Mouse (Mus musculus): ENCODE measurements around the gene App. TPM values are rescaled to one million over a fixed set of nuclear protein-coding genes. Genes with fewer than 3 reads are reported as not detected.

The App gene
- total RNA-seq, 2 experiments from 2014 or later, result 1,358 to 1,417 TPM

GRCm38 (mm10) chr16:85047310-85047709 is 126.3 kb downstream of the App start:
- no peak for DNase-seq (ENCODE audit: low spot score in 2 of 2)
- intact Hi-C loops (cut with DNase I), result no loop called here

DNA sequence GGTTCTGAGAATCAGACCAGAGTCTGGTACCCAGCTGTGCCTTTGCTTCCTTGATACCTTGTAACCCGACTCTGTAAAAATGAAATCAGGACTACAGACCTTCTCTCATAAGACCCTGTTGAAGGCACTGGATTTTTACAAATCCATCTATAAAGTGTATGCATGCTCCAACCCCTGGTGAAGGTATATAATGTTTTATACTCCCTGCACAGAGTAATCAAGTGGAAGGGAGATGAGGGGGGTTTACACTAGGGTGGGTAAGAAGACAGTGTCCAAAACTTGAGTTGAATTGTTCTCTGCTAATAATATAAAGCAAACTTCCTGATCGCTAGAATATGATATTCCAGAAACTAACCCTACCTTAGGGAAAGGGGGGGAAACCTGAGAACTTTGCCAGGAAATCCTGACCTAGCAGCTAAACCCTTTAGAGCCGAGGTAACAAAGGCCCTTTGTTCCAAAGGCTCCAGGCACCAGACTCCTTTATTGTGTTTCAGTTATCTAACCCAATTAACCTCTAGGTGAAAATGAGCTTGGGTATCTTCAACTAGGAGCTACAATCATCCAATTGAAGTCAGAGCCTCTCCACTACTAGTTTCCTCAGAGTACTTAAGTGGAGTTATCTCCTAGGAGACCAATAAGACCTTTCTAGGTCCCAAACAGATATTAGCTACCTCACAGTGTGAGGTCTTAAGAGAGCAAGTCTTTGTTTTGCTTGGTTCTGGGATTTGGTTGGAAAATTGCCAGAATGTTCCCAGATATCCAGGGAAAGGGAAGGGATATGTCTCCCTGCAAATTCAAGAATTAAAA is 132.2 kb downstream of the App start:
- intact Hi-C loops (cut with DNase I), result no loop called here
- no peak for DNase-seq (ENCODE audit: low spot score in 2 of 2)

DNA sequence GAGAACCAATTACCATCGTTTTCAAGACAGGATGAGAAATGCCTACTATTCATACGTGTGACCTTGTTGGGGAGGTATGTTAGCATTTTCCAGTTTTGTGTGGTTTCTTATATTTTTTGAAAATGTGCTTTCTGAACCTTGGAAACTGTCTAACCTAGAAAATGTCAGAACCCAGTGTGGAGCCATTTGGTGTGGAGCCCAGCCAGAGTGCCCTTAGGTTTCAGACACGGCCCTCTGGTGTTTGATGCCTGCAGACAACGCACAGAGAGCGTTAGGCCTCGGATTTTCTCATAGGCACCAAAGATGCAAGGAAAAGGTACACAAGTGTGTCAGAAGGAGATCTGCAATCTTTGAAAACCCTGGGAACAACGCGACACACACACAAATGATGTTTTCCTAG is 134.8 kb downstream of the App start:
- intact Hi-C loops (cut with DNase I), result no loop called here
- no peak for DNase-seq (ENCODE audit: low spot score in 2 of 2)

- DNase-seq (ENCODE audit: low spot score in 2 of 2), result peak in 1 of 2 experiments; percentile 58
- intact Hi-C loops (cut with DNase I), result no loop called here
Observed at GRCm38 (mm10) chr16:85037969-85038644, 135.5 kb downstream of the App start.

GRCm38 (mm10) chr16:85035815-85036214 is 137.8 kb downstream of the App start:
- intact Hi-C loops (cut with DNase I), result no loop called here
- DNase-seq (ENCODE audit: low spot score in 2 of 2), result no peak

- intact Hi-C loops (cut with DNase I), result no loop called here
- DNase-seq (ENCODE audit: low spot score in 2 of 2), result no peak
Observed at GRCm38 (mm10) chr16:85033747-85034146, 139.8 kb downstream of the App start.

DNA sequence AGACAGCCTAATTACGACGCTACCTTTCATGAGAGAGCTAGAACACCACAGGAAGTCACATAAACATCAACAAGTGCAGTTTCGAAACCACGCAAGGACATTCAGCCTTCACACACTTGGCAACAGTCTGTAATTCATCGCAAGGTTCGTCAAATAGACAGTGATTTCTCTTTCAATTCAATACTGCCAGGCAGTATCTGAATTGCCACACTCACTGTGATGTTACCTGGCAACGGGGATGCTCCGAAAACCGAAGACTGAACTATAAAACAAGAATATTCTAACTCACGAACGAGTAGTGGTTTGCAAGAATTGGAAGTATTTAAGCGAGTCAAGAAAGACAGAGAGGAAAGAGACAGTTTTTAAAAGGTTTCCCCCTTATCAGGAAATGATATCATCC is 142.8 kb downstream of the App start:
- intact Hi-C loops (cut with DNase I), result no loop called here
- no peak for DNase-seq (ENCODE audit: low spot score in 2 of 2)

DNA sequence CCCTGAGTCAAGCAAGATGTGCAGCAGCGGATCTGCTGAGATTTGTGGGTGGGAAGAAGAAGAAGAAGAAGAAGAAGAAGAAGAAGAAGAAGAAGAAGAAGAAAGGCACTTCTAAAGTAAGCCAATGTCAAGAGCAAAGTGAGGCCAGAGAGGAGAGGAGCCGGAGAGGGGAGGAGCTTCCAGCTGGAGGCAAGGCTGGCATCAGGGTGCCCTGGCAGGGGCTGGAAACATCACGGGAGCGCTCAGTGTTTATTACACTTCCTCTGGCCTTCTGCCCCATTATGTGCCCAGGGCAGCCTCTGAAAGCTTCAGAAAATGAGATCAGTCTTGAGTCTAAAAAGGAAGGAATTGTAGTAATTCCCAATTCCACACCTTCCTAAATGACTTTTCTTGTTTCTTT is 145.2 kb downstream of the App start:
- DNase-seq (ENCODE audit: low spot score in 2 of 2), result no peak
- intact Hi-C loops (cut with DNase I), result no loop called here

GRCm38 (mm10) chr16:85024706-85025105 is 148.9 kb downstream of the App start:
- DNase-seq (ENCODE audit: low spot score in 2 of 2), result no peak
- intact Hi-C loops (cut with DNase I), result no loop called here

DNA sequence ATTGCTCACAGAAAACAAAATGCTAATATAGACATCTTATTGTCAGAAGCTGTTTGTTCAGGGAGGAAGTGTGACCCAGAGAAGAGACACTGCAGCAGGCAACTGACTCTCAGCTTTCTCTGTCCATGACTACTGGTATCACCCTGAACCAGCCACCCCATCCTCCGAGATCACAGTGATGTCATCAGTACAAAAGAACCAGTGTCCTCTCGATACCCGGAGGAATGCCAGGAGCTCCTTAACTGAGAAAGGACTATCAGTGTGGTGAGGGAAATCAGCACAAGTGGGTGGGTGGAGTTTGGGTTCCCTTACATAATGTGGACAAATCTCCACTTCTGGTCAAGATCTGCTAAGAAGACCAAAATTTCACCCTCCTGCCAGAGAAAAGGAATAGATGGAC is 150.5 kb downstream of the App start:
- intact Hi-C loops (cut with DNase I), result no loop called here
- DNase-seq (ENCODE audit: low spot score in 2 of 2), result peak in 1 of 2 experiments; percentile 64

- no peak for DNase-seq (ENCODE audit: low spot score in 2 of 2)
- intact Hi-C loops (cut with DNase I), result no loop called here
Observed at GRCm38 (mm10) chr16:85020696-85021323, 152.8 kb downstream of the App start.

- intact Hi-C loops (cut with DNase I), result no loop called here
- DNase-seq (ENCODE audit: low spot score in 2 of 2), result no peak
Observed at GRCm38 (mm10) chr16:85019273-85019672, 154.3 kb downstream of the App start.

DNA sequence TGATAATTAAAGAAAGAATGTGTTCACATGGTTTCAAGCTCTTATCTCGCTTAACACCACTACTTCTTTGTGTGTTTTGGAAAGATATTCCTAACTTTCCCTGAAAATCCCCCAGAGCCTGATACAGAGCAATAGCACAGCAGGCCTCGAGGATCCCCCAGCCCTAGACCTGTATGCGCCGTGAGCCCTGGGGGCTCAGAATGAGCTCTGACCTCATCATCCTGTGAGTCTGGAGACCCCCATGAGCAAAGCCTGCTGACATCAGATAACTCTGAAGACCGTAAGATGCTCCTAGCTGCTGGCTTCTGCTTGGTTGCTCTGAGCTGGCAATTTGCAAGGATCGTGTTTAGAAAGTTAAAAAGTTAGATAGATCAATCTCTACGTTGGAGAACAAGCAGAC is 155.7 kb downstream of the App start:
- intact Hi-C loops (cut with DNase I), result no loop called here
- DNase-seq (ENCODE audit: low spot score in 2 of 2), result no peak

GRCm38 (mm10) chr16:85012695-85013094 is 160.9 kb downstream of the App start:
- intact Hi-C loops (cut with DNase I), result no loop called here
- no peak for DNase-seq (ENCODE audit: low spot score in 2 of 2)

DNA sequence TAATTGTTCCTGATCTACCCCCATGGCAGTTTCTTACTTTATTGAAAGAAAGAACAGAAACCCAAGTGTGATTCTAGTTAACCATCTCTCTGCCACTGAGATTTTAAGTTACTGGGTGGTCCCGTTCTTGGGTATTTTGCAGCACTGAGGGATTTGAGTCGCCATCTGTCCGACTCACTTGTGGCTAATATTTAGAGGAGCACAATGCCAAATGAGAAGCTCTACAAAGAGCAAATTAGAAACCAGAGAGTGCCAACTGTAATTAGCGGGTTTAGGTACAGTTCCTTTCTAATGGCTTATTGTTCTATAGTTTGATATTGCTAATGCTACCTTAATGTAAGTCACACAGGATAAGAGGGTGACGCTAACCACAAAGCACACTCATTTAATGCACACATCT is 161.4 kb downstream of the App start:
- intact Hi-C loops (cut with DNase I), result no loop called here
- DNase-seq (ENCODE audit: low spot score in 2 of 2), result no peak

GRCm38 (mm10) chr16:85010651-85011050 is 162.9 kb downstream of the App start:
- no peak for DNase-seq (ENCODE audit: low spot score in 2 of 2)
- intact Hi-C loops (cut with DNase I), result no loop called here

GRCm38 (mm10) chr16:85008866-85009645 is 164.5 kb downstream of the App start:
- intact Hi-C loops (cut with DNase I), result no loop called here
- no peak for DNase-seq (ENCODE audit: low spot score in 2 of 2)

DNA sequence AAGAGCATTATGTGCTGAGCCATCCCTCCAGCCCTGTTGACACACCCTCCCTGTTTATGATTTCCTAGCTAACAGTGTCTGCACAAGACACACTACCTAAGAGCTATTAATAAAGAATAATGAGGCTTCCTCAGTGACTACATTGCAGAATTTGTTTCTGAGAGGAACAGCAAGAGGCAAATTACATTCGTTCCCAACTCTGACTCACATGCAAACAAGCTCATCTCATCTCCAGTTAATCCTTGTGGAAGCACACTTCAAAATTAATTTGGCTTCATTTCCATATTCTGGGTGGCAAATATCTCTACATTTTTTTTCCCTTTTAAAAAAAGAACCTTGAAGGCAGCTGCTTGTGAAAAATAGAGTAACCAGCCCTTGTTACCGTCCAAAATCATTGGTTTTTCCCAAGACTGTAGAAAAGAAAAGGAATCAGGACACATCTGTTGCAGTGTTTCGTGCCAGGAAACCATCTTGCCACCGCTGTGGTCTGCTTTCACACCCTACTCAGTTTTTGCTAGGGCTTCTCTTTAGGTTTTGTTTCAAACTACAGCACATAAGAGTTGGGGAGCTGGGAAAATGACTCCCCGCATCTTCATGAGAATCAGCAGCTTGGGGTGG is 171.5 kb downstream of the App start:
- peak; percentile 68 to 96 for DNase-seq (ENCODE audit: low spot score in 2 of 2)
- intact Hi-C loops (cut with DNase I), result loop anchor here (1.0 kb wide), 1 partner anchor 33 kb away; no protein-coding TSS in a partner anchor

GRCm38 (mm10) chr16:85000304-85000703 is 173.3 kb downstream of the App start:
- intact Hi-C loops (cut with DNase I), result no loop called here
- DNase-seq (ENCODE audit: low spot score in 2 of 2), result no peak

All from left cerebral cortex, postnatal 25 days (tissue).